Mouse (Mus musculus): ENCODE measurements around the gene Soga1. TPM values are rescaled to one million over a fixed set of nuclear protein-coding genes. Genes with fewer than 3 reads are reported as not detected.

Gene Soga1
- polyA plus RNA-seq, 1 experiment from 2014 or later, result 5.3 TPM

GRCm38 (mm10) chr2:157010634-157011310 is 68.3 kb downstream of the Soga1 start:
- peak overlapping the region; percentile 31 for H3K27ac ChIP-seq
- WGBS, result 55% methylated on average over 11 of the region's 11 CpGs
- peaks cover 27% of the 10 kb centered on the region for H3K36me3 ChIP-seq
- H3K9me3 ChIP-seq (replicated peaks), result no peaks in the 10 kb centered on the region
- H3K27me3 ChIP-seq (ENCODE audit: low read depth, poor library complexity, severe bottlenecking), result no peaks in the 10 kb centered on the region
- H3K4me1 ChIP-seq, result peaks cover 36% of the 10 kb centered on the region
- no peak for DNase-seq (ENCODE audit: low spot score)
- H3K4me3 ChIP-seq, result no peak overlapping the region

- H3K27ac ChIP-seq, result no peak overlapping the region
- no peaks in the 10 kb centered on the region for H3K9me3 ChIP-seq (replicated peaks)
- H3K27me3 ChIP-seq (ENCODE audit: low read depth, poor library complexity, severe bottlenecking), result no peaks in the 10 kb centered on the region
- H3K4me1 ChIP-seq, result peaks cover 39% of the 10 kb centered on the region
- no peak for DNase-seq (ENCODE audit: low spot score)
- peaks cover 23% of the 10 kb centered on the region for H3K36me3 ChIP-seq
- no peak overlapping the region for H3K4me3 ChIP-seq
Measured at GRCm38 (mm10) chr2:157010121-157010520, 68.9 kb downstream of the Soga1 start.

GRCm38 (mm10) chr2:157008509-157008908 is 70.5 kb downstream of the Soga1 start:
- H3K27ac ChIP-seq, result no peak overlapping the region
- H3K4me3 ChIP-seq, result no peak overlapping the region
- H3K4me1 ChIP-seq, result peaks cover 39% of the 10 kb centered on the region
- no peaks in the 10 kb centered on the region for H3K27me3 ChIP-seq (ENCODE audit: low read depth, poor library complexity, severe bottlenecking)
- no peaks in the 10 kb centered on the region for H3K9me3 ChIP-seq (replicated peaks)
- no peak for DNase-seq (ENCODE audit: low spot score)
- peaks cover 23% of the 10 kb centered on the region for H3K36me3 ChIP-seq

GRCm38 (mm10) chr2:157007234-157007596 is 71.8 kb downstream of the Soga1 start:
- no peaks in the 10 kb centered on the region for H3K9me3 ChIP-seq (replicated peaks)
- H3K4me3 ChIP-seq, result peak overlapping the region; percentile 86
- H3K36me3 ChIP-seq, result peaks cover 30% of the 10 kb centered on the region
- H3K27me3 ChIP-seq (ENCODE audit: low read depth, poor library complexity, severe bottlenecking), result no peaks in the 10 kb centered on the region
- peaks cover 39% of the 10 kb centered on the region for H3K4me1 ChIP-seq
- H3K27ac ChIP-seq, result peak overlapping the region; percentile 93
- DNase-seq (ENCODE audit: low spot score), result no peak
- WGBS, result 39% methylated on average over 5 of the region's 5 CpGs

GRCm38 (mm10) chr2:157006511-157007233 is 72.4 kb downstream of the Soga1 start, which contains the start of gene Dsn1:
Gene Dsn1, minus strand, starts transcription at chr2:157007154.
- peaks cover 34% of the 10 kb centered on the region for H3K36me3 ChIP-seq
- WGBS, result under 1% methylated on average over 56 of the region's 56 CpGs
- DNase-seq (ENCODE audit: low spot score), result peak; percentile 90
- peak within 1 kb of the TSS; percentile 86 for H3K4me3 ChIP-seq
- H3K27ac ChIP-seq, result peak within 1 kb of the TSS; percentile 93
- peaks cover 38% of the 10 kb centered on the region for H3K4me1 ChIP-seq
- H3K9me3 ChIP-seq (replicated peaks), result no peaks in the 10 kb centered on the region
- no peaks in the 10 kb centered on the region for H3K27me3 ChIP-seq (ENCODE audit: low read depth, poor library complexity, severe bottlenecking)

- Histone ChIP-seq H3K27ac (no peak overlapping the region), H3K4me1 (peaks cover 16% of the 10 kb centered on the region), H3K36me3 (peaks cover 77% of the 10 kb centered on the region), H3K27me3 (ENCODE audit: low read depth, poor library complexity, severe bottlenecking) (no peaks in the 10 kb centered on the region), H3K9me3 (replicated peaks) (no peaks in the 10 kb centered on the region), H3K4me3 (no peak overlapping the region)
- no peak for DNase-seq (ENCODE audit: low spot score)
- WGBS, result 87% methylated on average over 4 of the region's 4 CpGs
Measured at GRCm38 (mm10) chr2:157002321-157002720, 76.7 kb downstream of the Soga1 start.

GRCm38 (mm10) chr2:156998263-156998662 is 80.8 kb downstream of the Soga1 start:
- no peak overlapping the region for H3K4me3 ChIP-seq
- H3K4me1 ChIP-seq, result no peaks in the 10 kb centered on the region
- DNase-seq (ENCODE audit: low spot score), result no peak
- WGBS, result 90% methylated on average over 5 of the region's 5 CpGs
- H3K27me3 ChIP-seq (ENCODE audit: low read depth, poor library complexity, severe bottlenecking), result no peaks in the 10 kb centered on the region
- H3K9me3 ChIP-seq (replicated peaks), result no peaks in the 10 kb centered on the region
- H3K36me3 ChIP-seq, result peaks cover 97% of the 10 kb centered on the region
- H3K27ac ChIP-seq, result no peak overlapping the region

- Histone ChIP-seq H3K4me3 (no peak overlapping the region), H3K9me3 (replicated peaks) (no peaks in the 10 kb centered on the region), H3K36me3 (peaks cover 82% of the 10 kb centered on the region), H3K27me3 (ENCODE audit: low read depth, poor library complexity, severe bottlenecking) (no peaks in the 10 kb centered on the region), H3K4me1 (no peaks in the 10 kb centered on the region), H3K27ac (no peak overlapping the region)
- no peak for DNase-seq (ENCODE audit: low spot score)
- 74% methylated on average over 6 of the region's 6 CpGs for WGBS
Measured at GRCm38 (mm10) chr2:156996576-156996975, 82.5 kb downstream of the Soga1 start.

GRCm38 (mm10) chr2:156991470-156992319 is 87.4 kb downstream of the Soga1 start, which contains the start of gene Ndrg3:
Gene Ndrg3, minus strand, starts transcription at chr2:156992056.
- H3K9me3 ChIP-seq (replicated peaks), result no peaks in the 10 kb centered on the region
- H3K4me3 ChIP-seq, result peak within 1 kb of the TSS; percentile 91
- WGBS, result under 1% methylated on average over 66 of the region's 66 CpGs
- H3K27me3 ChIP-seq (ENCODE audit: low read depth, poor library complexity, severe bottlenecking), result no peaks in the 10 kb centered on the region
- H3K36me3 ChIP-seq, result peaks cover 34% of the 10 kb centered on the region
- DNase-seq (ENCODE audit: low spot score), result peak; percentile 96
- H3K27ac ChIP-seq, result peak within 1 kb of the TSS; percentile 81
- peaks cover 13% of the 10 kb centered on the region for H3K4me1 ChIP-seq

- Histone ChIP-seq H3K9me3 (replicated peaks) (no peaks in the 10 kb centered on the region), H3K36me3 (peaks cover 26% of the 10 kb centered on the region), H3K4me3 (peak overlapping the region; percentile 91), H3K27ac (no peak overlapping the region), H3K4me1 (peaks cover 13% of the 10 kb centered on the region), H3K27me3 (ENCODE audit: low read depth, poor library complexity, severe bottlenecking) (no peaks in the 10 kb centered on the region)
- DNase-seq (ENCODE audit: low spot score), result peak; percentile 46
- 3% methylated on average over 16 of the region's 16 CpGs for WGBS
Measured at GRCm38 (mm10) chr2:156990727-156991431, 88.2 kb downstream of the Soga1 start.

GRCm38 (mm10) chr2:156987316-156987715 is 91.7 kb downstream of the Soga1 start:
- no peak overlapping the region for H3K27ac ChIP-seq
- no peak overlapping the region for H3K4me3 ChIP-seq
- peaks cover 13% of the 10 kb centered on the region for H3K4me1 ChIP-seq
- H3K27me3 ChIP-seq (ENCODE audit: low read depth, poor library complexity, severe bottlenecking), result no peaks in the 10 kb centered on the region
- H3K36me3 ChIP-seq, result no peaks in the 10 kb centered on the region
- WGBS, result 75% methylated on average over 3 of the region's 3 CpGs
- no peaks in the 10 kb centered on the region for H3K9me3 ChIP-seq (replicated peaks)
- DNase-seq (ENCODE audit: low spot score), result no peak

GRCm38 (mm10) chr2:156982864-156983263 is 96.2 kb downstream of the Soga1 start:
- no peaks in the 10 kb centered on the region for H3K9me3 ChIP-seq (replicated peaks)
- no peak for DNase-seq (ENCODE audit: low spot score)
- H3K27me3 ChIP-seq (ENCODE audit: low read depth, poor library complexity, severe bottlenecking), result no peaks in the 10 kb centered on the region
- no peak overlapping the region for H3K27ac ChIP-seq
- no peaks in the 10 kb centered on the region for H3K4me1 ChIP-seq
- H3K4me3 ChIP-seq, result no peak overlapping the region
- WGBS, result 87% methylated on average over 2 of the region's 2 CpGs
- H3K36me3 ChIP-seq, result no peaks in the 10 kb centered on the region
